Mouse (Mus musculus) leukemia stem cell, adult 10-12 weeks (primary cell): ENCODE results near the gene Peli1. TPM values are rescaled to one million over a fixed set of nuclear protein-coding genes. Genes with fewer than 3 reads are reported as not detected.

ENCODE experiments used
- polyA plus RNA-seq: library from polyadenylated mRNA; stranded (reverse); fragments of >175 nt; gene quantifications from 2 replicates; pipeline ENCODE4 v1.2.3, GENCODE M21; 2012; ENCODE audit warnings: low replicate concordance

Gene Peli1
- 27.3 and 32.2 TPM in 2 replicates for polyA plus RNA-seq

DNA sequence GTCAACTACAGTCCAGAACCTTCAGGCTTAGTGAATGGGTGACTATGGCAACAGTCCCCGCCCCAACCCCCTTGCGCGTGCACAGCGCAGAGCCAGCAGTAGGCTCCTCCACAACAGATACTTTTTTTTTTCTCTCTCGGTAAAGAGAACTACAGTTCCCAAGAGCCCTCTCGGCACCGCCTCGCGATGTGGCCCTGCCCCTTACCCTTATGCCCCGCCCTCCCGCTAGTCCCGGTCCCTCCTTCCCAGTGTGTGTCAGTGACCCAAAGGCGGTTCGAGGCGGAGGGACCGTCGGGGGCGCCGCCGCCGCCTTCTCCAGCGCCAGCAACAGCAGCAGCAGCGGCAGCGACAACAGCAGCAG, at the start of gene Peli1:
Gene Peli1 (plus strand): TSS at position 225 of the 361 bp plus-strand sequence.

Other genes starting within 250 kb of the Peli1 start
- gene Vps54, start 148.0 kb downstream of the Peli1 start, polyA plus RNA-seq: 0.52 and 1.3 TPM in 2 replicates